Mouse (Mus musculus): ENCODE measurements around the gene Gpr62.
"Not testable (repeated sequence)": the region's sequence is repeated elsewhere in the genome, so short reads cannot be mapped to it uniquely, and the experiment has no call there.

Gene Gpr62

GRCm38 (mm10) chr9:106465571-106466200 is at the start of gene Gpr62:
TSS of gene Gpr62 (minus strand) at chr9:106465938.
- no peak for DNase-seq

- no peak for DNase-seq
These were observed 48.5 kb upstream of the Gpr62 start, which contains the start of gene Iqcf5 for GRCm38 (mm10) chr9:106514273-106514672. TSS of gene Iqcf5 (plus strand) at chr9:106514573.

GRCm38 (mm10) chr9:106513566-106513965 is 47.8 kb upstream of the Gpr62 start:
- no peak for DNase-seq

- no peak for DNase-seq
These were observed 47.2 kb upstream of the Gpr62 start for GRCm38 (mm10) chr9:106512729-106513450.

GRCm38 (mm10) chr9:106509356-106509755 is 43.6 kb upstream of the Gpr62 start:
- no peak for DNase-seq

GRCm38 (mm10) chr9:106504246-106504645 is 38.5 kb upstream of the Gpr62 start:
- DNase-seq = no peak

GRCm38 (mm10) chr9:106501846-106502245 is 36.1 kb upstream of the Gpr62 start:
- no peak for DNase-seq

- DNase-seq = no peak
These were observed 33.9 kb upstream of the Gpr62 start, which contains the start of gene Iqcf1 for GRCm38 (mm10) chr9:106499667-106500066. TSS of gene Iqcf1 (plus strand) at chr9:106499967.

- not testable (repeated sequence) for DNase-seq
These were observed 21.9 kb upstream of the Gpr62 start for GRCm38 (mm10) chr9:106487602-106488001.

- DNase-seq = no peak
These were observed 19.3 kb upstream of the Gpr62 start for GRCm38 (mm10) chr9:106485076-106485475.

- no peak for DNase-seq
These were observed 17.9 kb upstream of the Gpr62 start for GRCm38 (mm10) chr9:106483606-106484005.

GRCm38 (mm10) chr9:106483136-106483535 is 17.4 kb upstream of the Gpr62 start:
- no peak for DNase-seq

- no peak for DNase-seq
These were observed 16.9 kb upstream of the Gpr62 start for GRCm38 (mm10) chr9:106482578-106483115.

GRCm38 (mm10) chr9:106481676-106482075 is 15.9 kb upstream of the Gpr62 start:
- no peak for DNase-seq

GRCm38 (mm10) chr9:106481075-106481474 is 15.3 kb upstream of the Gpr62 start:
- no peak for DNase-seq

GRCm38 (mm10) chr9:106480541-106480940 is 14.8 kb upstream of the Gpr62 start:
- DNase-seq = no peak

- DNase-seq = no peak
These were observed 12.4 kb upstream of the Gpr62 start for GRCm38 (mm10) chr9:106478101-106478500.

- no peak for DNase-seq
These were observed 11.9 kb upstream of the Gpr62 start for GRCm38 (mm10) chr9:106477649-106478048.

GRCm38 (mm10) chr9:106476924-106477484 is 11.3 kb upstream of the Gpr62 start, which contains the start of gene Parp3:
TSS of gene Parp3 (minus strand) at chr9:106476949.
- DNase-seq = peak; percentile 100

- DNase-seq = peak; percentile 81
These were observed 10.5 kb upstream of the Gpr62 start for GRCm38 (mm10) chr9:106476002-106476923.

GRCm38 (mm10) chr9:106475663-106476001 is 9.9 kb upstream of the Gpr62 start, which contains the start of gene Rrp9:
TSS of gene Rrp9 (plus strand) at chr9:106475963.
- DNase-seq = peak; percentile 27

GRCm38 (mm10) chr9:106475046-106475445 is 9.3 kb upstream of the Gpr62 start:
- DNase-seq = no peak

GRCm38 (mm10) chr9:106474456-106474855 is 8.7 kb upstream of the Gpr62 start:
- peak; percentile 72 for DNase-seq
